Mouse (Mus musculus): Measurements from ENCODE around the gene Parg. TPM values are rescaled to one million over a fixed set of nuclear protein-coding genes. Genes with fewer than 3 reads are reported as not detected.

Gene Parg
- polyA plus RNA-seq, 1 experiment from 2014 or later, result 46.4 TPM

DNA sequence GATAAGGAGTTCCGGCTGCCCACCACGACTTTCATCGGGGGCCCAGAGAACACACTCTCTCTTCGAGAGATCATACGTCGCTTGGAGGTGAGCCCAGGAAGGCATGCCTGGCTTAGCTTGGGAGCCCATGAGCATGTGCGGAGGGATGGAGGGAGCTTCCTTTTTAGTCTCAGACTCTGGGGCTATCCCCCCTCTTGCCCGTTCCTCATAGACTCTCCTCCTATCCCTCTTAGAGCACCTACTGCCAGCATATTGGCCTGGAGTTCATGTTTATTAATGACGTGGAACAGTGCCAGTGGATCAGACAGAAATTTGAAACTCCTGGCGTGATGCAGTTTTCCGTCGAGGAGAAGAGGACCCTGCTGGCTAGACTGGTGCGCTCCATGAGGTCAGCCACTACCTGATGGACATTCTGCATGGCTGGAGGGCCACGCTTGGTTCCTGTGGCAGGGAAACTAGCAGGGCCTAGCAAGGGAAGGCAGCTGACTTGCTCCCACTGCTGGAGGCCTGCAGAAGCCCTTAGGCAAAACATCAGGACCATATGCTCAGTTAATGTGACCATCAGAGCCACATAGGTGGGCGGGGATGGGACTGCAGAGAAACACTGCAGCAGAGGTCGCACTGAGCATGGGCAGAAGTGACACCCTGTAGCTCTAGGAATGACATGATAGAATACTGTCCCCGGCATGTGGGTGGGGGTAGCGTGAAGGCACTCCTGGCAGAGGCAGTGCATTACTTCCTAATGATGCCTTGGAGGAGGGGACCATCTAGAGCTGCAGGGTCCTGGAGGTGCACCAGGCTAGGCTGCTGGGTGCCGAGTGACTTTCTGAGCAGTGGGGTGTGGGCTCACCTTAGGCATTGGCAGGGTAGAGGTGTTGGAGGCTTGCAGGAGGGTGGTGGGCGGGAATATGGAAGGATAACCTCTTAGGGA lies 131.0 kb downstream of the Parg start:
- Histone ChIP-seq H3K36me3 (peaks cover 39% of the 10 kb centered on the region), H3K9ac (no peak overlapping the region), H3K27me3 (no peaks in the 10 kb centered on the region), H3K9me3 (no peaks in the 10 kb centered on the region), H3K4me1 (0 out of 2 replicates have a peak, but pooled peaks cover 7% of the 10 kb centered on the region), H3K4me3 (no peak overlapping the region), H3K4me2 (no peak overlapping the region), H3K27ac (no peak overlapping the region)
- no peak for ATAC-seq (ENCODE audit: insufficient number of reproducible peaks, insufficient read depth, low FRiP score, low TSS enrichment, low read depth)
- 78% methylated on average over 20 of the region's 20 CpGs for WGBS

DNA sequence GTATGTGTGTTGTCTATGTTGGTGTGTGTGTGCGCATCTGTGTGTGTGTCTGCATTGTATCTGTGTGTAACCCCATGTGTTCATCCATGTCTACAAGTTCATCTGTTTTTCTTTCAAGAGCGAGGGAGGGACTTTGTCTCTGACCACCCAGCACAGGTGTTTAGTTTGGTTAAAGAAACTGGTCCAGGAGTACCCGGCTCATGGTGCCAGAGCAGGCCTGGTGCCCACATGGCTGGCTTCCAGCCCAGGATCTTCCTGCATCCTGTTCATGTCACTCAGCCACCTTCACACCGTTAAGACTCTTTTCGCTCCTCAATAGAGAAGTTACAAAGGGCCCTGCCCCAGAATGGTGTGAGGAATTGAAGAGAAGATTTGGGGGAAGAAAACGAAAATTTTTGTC lies 134.3 kb downstream of the Parg start:
- no peak for ATAC-seq (ENCODE audit: insufficient number of reproducible peaks, insufficient read depth, low FRiP score, low TSS enrichment, low read depth)
- H3K27ac ChIP-seq, result no peak overlapping the region
- WGBS, result 86% methylated on average over 6 of the region's 6 CpGs
- H3K4me1 ChIP-seq, result 0 out of 2 replicates have a peak, but pooled peaks cover 7% of the 10 kb centered on the region
- no peak overlapping the region for H3K4me2 ChIP-seq
- no peak overlapping the region for H3K9ac ChIP-seq
- no peaks in the 10 kb centered on the region for H3K27me3 ChIP-seq
- H3K4me3 ChIP-seq, result no peak overlapping the region
- H3K9me3 ChIP-seq, result no peaks in the 10 kb centered on the region
- H3K36me3 ChIP-seq, result peaks cover 71% of the 10 kb centered on the region

DNA sequence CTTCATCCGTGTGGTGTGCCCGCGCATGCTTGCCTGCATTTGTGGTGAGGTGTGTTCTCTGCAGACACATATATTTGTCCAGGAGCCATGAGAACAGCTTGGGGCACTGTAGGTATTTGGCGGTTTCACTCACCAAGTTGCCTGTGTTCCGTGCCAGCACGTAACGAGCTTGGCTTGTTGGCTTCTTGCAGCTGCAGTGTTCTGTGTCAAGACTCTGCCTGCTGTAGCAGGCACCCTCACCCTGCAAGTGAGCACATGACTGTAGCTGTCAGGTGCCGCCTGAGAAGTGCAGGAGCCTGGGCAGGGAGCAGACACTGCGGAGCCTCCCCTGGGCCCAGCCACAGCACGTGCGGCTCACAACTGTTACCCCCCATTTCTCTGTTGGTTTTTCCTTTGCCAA lies 134.8 kb downstream of the Parg start:
- Histone ChIP-seq H3K27ac (no peak overlapping the region), H3K4me3 (no peak overlapping the region), H3K36me3 (peaks cover 77% of the 10 kb centered on the region), H3K9me3 (no peaks in the 10 kb centered on the region), H3K4me1 (0 out of 2 replicates have a peak, but pooled peaks cover 7% of the 10 kb centered on the region), H3K4me2 (no peak overlapping the region), H3K27me3 (no peaks in the 10 kb centered on the region), H3K9ac (no peak overlapping the region)
- ATAC-seq (ENCODE audit: insufficient number of reproducible peaks, insufficient read depth, low FRiP score, low TSS enrichment, low read depth), result no peak
- 77% methylated on average over 11 of the region's 11 CpGs for WGBS

DNA sequence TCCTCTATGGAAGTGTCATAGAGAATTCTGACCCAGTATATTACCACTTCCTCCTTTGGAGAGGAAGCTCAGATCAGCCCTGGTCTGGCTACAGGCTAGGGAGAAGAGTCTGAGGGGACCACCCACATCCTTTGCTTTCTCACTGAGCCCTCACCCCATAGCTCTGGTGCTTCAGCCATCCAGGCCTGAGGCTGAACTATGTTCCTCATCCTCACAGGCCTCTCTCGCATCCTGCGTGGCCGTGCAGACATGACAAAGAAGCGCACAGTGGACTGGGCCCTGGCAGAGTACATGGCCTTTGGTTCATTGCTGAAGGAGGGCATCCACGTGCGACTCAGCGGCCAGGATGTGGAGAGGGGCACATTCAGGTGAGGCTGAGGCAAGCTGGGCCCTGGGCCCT lies 140.1 kb downstream of the Parg start:
- H3K36me3 ChIP-seq, result peaks cover 96% of the 10 kb centered on the region
- H3K4me1 ChIP-seq, result no peaks in the 10 kb centered on the region
- no peak overlapping the region for H3K4me2 ChIP-seq
- no peak overlapping the region for H3K4me3 ChIP-seq
- H3K27ac ChIP-seq, result no peak overlapping the region
- H3K9ac ChIP-seq, result no peak overlapping the region
- H3K27me3 ChIP-seq, result no peaks in the 10 kb centered on the region
- H3K9me3 ChIP-seq, result no peaks in the 10 kb centered on the region
- ATAC-seq (ENCODE audit: insufficient number of reproducible peaks, insufficient read depth, low FRiP score, low TSS enrichment, low read depth), result no peak
- 96% methylated on average over 7 of the region's 7 CpGs for whole genome bisulfite sequencing

DNA sequence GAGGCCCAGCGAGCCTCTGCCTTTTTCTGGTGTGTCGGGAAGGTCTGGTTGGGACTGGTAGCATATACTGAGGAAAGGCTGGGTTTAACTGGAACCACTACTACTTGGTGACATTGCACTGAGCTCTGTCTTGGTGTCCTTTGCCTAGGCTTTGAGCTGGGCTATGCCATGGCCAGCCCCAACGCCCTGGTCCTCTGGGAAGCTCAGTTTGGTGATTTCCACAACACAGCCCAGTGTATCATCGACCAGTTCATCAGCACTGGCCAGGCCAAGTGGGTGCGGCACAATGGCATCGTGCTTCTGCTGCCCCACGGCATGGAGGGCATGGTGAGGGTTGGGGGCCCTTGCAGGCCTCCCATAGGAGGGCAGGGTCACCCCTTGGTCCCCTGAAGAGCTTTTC lies 142.4 kb downstream of the Parg start:
- no peak overlapping the region for H3K4me2 ChIP-seq
- no peak overlapping the region for H3K9ac ChIP-seq
- no peak overlapping the region for H3K27ac ChIP-seq
- H3K4me3 ChIP-seq, result no peak overlapping the region
- H3K36me3 ChIP-seq, result peaks cover 86% of the 10 kb centered on the region
- ATAC-seq (ENCODE audit: insufficient number of reproducible peaks, insufficient read depth, low FRiP score, low TSS enrichment, low read depth), result no peak
- 92% methylated on average over 7 of the region's 7 CpGs for WGBS
- no peaks in the 10 kb centered on the region for H3K27me3 ChIP-seq
- H3K4me1 ChIP-seq, result no peaks in the 10 kb centered on the region
- H3K9me3 ChIP-seq, result no peaks in the 10 kb centered on the region

DNA sequence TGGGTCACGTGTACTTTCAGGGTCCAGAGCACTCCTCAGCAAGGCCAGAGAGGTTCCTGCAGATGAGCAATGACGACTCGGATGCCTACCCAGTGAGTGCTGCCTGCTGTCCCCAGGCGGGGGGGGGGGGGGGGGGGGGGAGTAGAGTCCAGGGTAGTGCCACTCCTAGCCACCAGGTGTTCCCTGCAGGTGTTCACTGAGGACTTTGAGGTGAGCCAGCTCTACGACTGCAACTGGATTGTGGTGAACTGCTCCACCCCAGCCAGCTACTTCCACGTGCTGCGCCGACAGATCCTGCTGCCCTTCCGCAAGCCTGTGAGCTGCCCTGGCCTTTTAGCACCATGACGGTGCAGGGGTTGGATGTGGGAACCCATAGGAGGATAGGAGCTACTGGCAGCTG lies 142.9 kb downstream of the Parg start:
- WGBS, result 91% methylated on average over 9 of the region's 10 CpGs
- no peak overlapping the region for H3K4me3 ChIP-seq
- H3K27me3 ChIP-seq, result no peaks in the 10 kb centered on the region
- H3K4me2 ChIP-seq, result no peak overlapping the region
- no peaks in the 10 kb centered on the region for H3K9me3 ChIP-seq
- H3K9ac ChIP-seq, result no peak overlapping the region
- ATAC-seq (ENCODE audit: insufficient number of reproducible peaks, insufficient read depth, low FRiP score, low TSS enrichment, low read depth), result no peak
- H3K4me1 ChIP-seq, result no peaks in the 10 kb centered on the region
- H3K36me3 ChIP-seq, result peaks cover 81% of the 10 kb centered on the region
- no peak overlapping the region for H3K27ac ChIP-seq

Other genes with a start within 250 kb of the Parg start
- 0.13 and 0.25 TPM in 2 replicates for gene Galnt15, start 173.0 kb upstream of the Parg start, polyA plus RNA-seq (2015; fragmentation: Nextera tagmentation; extraction: Ambion mirVana)
- 20.4 and 23.0 TPM in 2 replicates for gene Oxnad1, start 116.6 kb upstream of the Parg start, polyA plus RNA-seq (2015; fragmentation: Nextera tagmentation; extraction: Ambion mirVana)
- 77.9 and 80.1 TPM in 2 replicates for gene Dph3, start 116.2 kb upstream of the Parg start, polyA plus RNA-seq (2015; fragmentation: Nextera tagmentation; extraction: Ambion mirVana)
- gene Msmb, start 59.9 kb upstream of the Parg start, polyA plus RNA-seq (2015; fragmentation: Nextera tagmentation; extraction: Ambion mirVana), result not detected in 2 replicates
- 74.3 and 75.9 TPM in 2 replicates for gene Ncoa4, start 42.1 kb upstream of the Parg start, polyA plus RNA-seq (2015; fragmentation: Nextera tagmentation; extraction: Ambion mirVana)
- gene Timm23, start 51 bp upstream of the Parg start, polyA plus RNA-seq (2015; fragmentation: Nextera tagmentation; extraction: Ambion mirVana), result 226 and 279 TPM in 2 replicates
- 20.9 and 22.4 TPM in 2 replicates for gene Ogdhl, start 120.1 kb downstream of the Parg start, polyA plus RNA-seq (2015; fragmentation: Nextera tagmentation; extraction: Ambion mirVana)
- gene 1700024G13Rik, start 186.4 kb downstream of the Parg start, polyA plus RNA-seq (2015; fragmentation: Nextera tagmentation; extraction: Ambion mirVana), result not detected in 2 replicates